Mouse (Mus musculus) liver, embryonic 14.5 days (tissue): ENCODE results near the gene Rpp21.

ENCODE experiments used
- CTCF ChIP-seq: IDR thresholded peaks from 2 replicates; pipeline ENCODE4 v1.5.1; 2016; ENCODE audit warnings: antibody characterized with exemption, low read depth, control low read depth
- EP300 ChIP-seq: IDR thresholded peaks from 2 replicates; pipeline ENCODE4 v1.6.1; 2016; ENCODE audit warnings: antibody characterized with exemption, low read depth

DNA sequence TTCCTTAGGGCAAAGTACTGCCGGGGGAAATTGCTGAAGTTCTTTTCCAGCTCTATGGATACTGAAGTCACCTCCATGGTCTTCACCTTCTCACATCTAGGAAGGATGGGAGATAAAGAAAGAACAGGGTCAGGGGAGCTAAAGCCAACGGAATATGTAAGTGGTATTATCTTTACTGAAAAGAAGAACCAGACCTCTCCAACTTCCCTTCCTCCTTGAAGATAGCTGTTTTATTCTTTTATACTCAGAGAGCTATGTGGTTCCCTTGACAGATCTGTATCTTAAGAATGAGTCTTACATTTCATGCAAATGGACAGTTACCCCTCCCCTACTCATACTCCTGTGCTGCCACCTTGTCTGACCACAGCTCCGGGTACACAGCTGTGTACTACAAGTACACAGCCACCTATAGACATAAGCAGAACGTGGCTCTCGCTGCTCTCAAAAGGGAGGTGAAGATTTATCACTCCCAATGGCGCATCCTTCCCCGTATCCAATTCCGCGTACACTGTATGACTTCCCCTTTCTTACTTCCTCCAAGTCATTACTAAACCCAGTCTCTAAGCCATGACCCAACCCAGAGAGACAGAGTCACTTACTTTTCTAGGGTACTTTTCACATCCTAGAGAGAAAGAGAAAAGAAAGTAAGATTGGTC is 3.8 kb upstream of the Rpp21 start:
- TF ChIP-seq EP300, result no peak
- no peak for TF ChIP-seq CTCF
